Mouse (Mus musculus) hindbrain, embryonic 10.5 days (tissue): ENCODE data around the gene Pou2f1. TPM values are rescaled to one million over a fixed set of nuclear protein-coding genes. Genes with fewer than 3 reads are reported as not detected.

Experiments used
- DNase-seq: peaks from one replicate; pipeline ENCODE4 v3.0.0-alpha.2; 2017; ENCODE audit warnings: low spot score
- H3K27ac ChIP-seq: fragments of 300-500 bp; sonication (generic); 2 replicates; pipeline ENCODE4 v1.5.1; 2016; ENCODE audit warnings: mild to moderate bottlenecking, moderate library complexity
- H3K27me3 ChIP-seq: fragments of 300-500 bp; sonication (generic); 2 replicates; pipeline ENCODE4 v1.6.1; 2016; ENCODE audit warnings: mild to moderate bottlenecking; ENCODE audit not compliant: poor library complexity, insufficient read depth, severe bottlenecking
- H3K36me3 ChIP-seq: fragments of 300-500 bp; sonication (generic); 2 replicates; pipeline ENCODE4 v1.6.1; 2016; ENCODE audit warnings: mild to moderate bottlenecking, moderate library complexity
- H3K4me1 ChIP-seq: fragments of 300-500 bp; sonication (generic); replicated peaks from 2 replicates; pipeline ENCODE4 v1.6.1; 2016; ENCODE audit warnings: mild to moderate bottlenecking
- H3K4me3 ChIP-seq: fragments of 300-500 bp; sonication (generic); 2 replicates; pipeline ENCODE4 v1.5.1; 2016; ENCODE audit warnings: mild to moderate bottlenecking, moderate library complexity
- H3K9me3 ChIP-seq: fragments of 300-500 bp; sonication (generic); 2 replicates; pipeline ENCODE4 v1.6.1; 2016; ENCODE audit warnings: mild to moderate bottlenecking, moderate library complexity
- WGBS: fragments of 180-500 bp; shearing (Covaris S2); methylation state at CpG from one replicate; pipeline ENCODE4 v1.1.7; 2016; 5-methylcytosine and 5-hydroxymethylcytosine counted together
- polyA plus RNA-seq: library from polyadenylated mRNA; unstranded; fragments of >200 nt; fragmentation: Nextera tagmentation; extraction: Ambion mirVana; gene quantifications from 2 replicates; pipeline ENCODE4 v1.2.1, GENCODE M21; 2016

Gene Pou2f1
- polyA plus RNA-seq, 1 experiment from 2014 or later, result 21.8 TPM

DNA sequence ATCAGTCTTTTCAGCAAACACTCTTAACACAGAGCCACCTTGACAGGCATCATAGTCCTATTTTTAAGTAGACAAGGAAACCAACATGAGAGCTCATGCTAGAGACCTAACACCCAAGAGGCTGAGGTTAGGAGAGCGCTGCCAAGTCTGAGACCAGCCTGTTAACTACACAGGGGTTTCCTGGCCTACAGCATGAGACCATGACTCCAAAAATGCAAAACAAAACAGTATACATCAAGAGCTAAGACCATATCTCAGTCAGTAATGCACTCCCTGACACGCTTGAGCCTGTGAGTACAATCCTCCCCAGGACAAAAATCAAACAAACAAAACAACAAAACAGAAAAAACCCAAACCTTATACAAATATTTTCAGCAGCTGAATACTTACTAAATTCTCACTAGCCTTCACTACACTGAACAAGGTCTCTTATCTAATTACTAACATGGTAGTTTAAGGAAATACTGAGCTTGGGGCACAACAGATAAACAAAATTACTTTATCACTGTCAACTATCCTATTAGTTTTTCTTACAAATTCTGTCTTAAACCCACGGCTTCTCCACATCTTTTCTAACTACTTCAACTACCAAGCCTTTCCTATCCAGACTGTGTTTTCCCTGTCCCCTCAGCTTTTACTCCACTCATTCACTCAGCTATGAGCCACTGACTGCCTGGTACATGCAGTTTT, 33.3 kb downstream of the Pou2f1 start:
- Histone ChIP-seq H3K9me3 (no peaks in the 10 kb centered on the region), H3K27me3 (peaks cover 6% of the 10 kb centered on the region; the same call in 1 of the 2 replicates), H3K27ac (no peak overlapping the region), H3K4me3 (no peak overlapping the region), H3K36me3 (peaks cover 10% of the 10 kb centered on the region), H3K4me1 (peaks cover 13% of the 10 kb centered on the region)
- no peak for DNase-seq
- WGBS, result 89% methylated on average over 3 of the region's 3 CpGs

DNA sequence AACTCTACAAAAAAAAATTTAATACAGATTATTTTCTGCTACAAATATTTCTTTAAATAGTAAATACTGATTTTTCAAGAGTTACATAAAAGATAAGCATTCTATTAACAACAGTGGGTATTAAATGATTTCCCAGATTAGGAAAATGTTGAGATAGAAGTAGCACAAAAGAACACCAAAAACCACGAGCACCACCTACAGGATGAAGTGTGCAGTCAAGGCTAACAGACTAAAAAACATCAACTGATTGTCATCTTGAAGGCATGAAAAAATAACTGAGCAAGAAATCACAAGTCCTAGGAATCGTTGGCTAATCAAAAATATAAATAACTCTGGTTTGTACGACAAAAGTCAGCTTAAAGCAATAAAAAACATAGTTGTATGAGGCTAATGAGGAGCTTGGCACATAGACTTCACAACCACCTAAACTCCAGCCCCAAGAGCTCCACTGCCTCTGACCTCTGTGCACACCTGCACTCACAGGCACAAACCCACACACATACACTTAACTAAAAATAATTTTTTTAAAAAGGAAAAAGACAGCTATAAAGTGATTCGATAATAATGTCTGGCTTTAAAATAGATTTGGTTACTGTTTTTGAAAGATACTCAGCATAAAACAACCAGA, 35.3 kb downstream of the Pou2f1 start:
- no peak for DNase-seq
- WGBS, result 57% methylated on average over 4 of the region's 4 CpGs
- H3K27ac ChIP-seq, result no peak overlapping the region

GRCm38 (mm10) chr1:165966156-165966914, 36.1 kb downstream of the Pou2f1 start:
- 56% methylated on average over 5 of the region's 5 CpGs for WGBS
- peak; percentile 23 for DNase-seq
- no peak overlapping the region for H3K27ac ChIP-seq
- no peaks in the 10 kb centered on the region for H3K9me3 ChIP-seq
- H3K4me3 ChIP-seq, result no peak overlapping the region
- peaks cover 6% of the 10 kb centered on the region; the same call in 1 of the 2 replicates for H3K27me3 ChIP-seq
- peaks cover 6% of the 10 kb centered on the region for H3K36me3 ChIP-seq
- peaks cover 13% of the 10 kb centered on the region for H3K4me1 ChIP-seq

More for the DNA sequence above, 35.3 kb downstream of the Pou2f1 start:
- Histone ChIP-seq H3K27me3 (peaks cover 6% of the 10 kb centered on the region; the same call in 1 of the 2 replicates), H3K9me3 (no peaks in the 10 kb centered on the region), H3K4me1 (peaks cover 13% of the 10 kb centered on the region), H3K4me3 (no peak overlapping the region), H3K36me3 (peaks cover 10% of the 10 kb centered on the region)

- Histone ChIP-seq H3K36me3 (no peaks in the 10 kb centered on the region), H3K4me3 (no peak overlapping the region), H3K27ac (no peak overlapping the region), H3K9me3 (no peaks in the 10 kb centered on the region), H3K27me3 (no peaks in the 10 kb centered on the region), H3K4me1 (peaks cover 25% of the 10 kb centered on the region)
- WGBS, result 84% methylated on average over 6 of the region's 6 CpGs
- DNase-seq, result no peak
Measured at GRCm38 (mm10) chr1:165961676-165962364, 40.7 kb downstream of the Pou2f1 start.

- no peak overlapping the region for H3K27ac ChIP-seq
- no peak for DNase-seq
- no peaks in the 10 kb centered on the region for H3K9me3 ChIP-seq
Measured at GRCm38 (mm10) chr1:165958159-165958558, 44.3 kb downstream of the Pou2f1 start.

DNA sequence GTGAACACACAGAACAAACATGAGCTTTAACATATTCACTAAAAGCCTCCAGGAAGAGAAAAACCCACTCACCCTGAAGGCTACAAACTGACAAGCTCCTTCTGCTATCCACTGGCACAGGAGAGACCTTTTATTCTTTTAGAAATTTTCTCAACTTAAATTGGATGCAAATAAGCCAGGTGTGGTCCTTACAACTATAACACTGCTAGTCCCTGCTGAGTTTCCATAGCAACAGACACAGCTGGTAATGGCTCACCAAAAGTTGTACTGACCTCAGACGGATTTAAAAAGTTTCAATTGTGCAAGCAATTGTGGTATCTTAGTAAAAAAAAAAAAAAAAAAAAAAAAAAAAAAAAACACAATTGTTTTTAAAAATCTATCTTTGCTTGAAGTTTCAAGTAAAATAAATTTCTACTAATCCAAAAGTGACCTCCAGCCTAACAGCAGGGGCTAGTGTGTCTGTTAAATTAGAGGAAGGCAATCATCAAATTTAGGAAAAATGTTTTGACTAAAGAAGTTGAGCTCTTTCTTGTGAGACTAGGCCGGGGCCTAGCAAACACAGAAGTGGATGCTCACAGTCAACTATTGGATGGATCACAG, 54.2 kb downstream of the Pou2f1 start:
- no peak overlapping the region for H3K27ac ChIP-seq
- H3K9me3 ChIP-seq, result no peaks in the 10 kb centered on the region
- DNase-seq, result no peak
- no peaks in the 10 kb centered on the region for H3K27me3 ChIP-seq
- no peaks in the 10 kb centered on the region for H3K36me3 ChIP-seq
- H3K4me1 ChIP-seq, result peaks cover 3% of the 10 kb centered on the region
- WGBS, result 48% methylated on average over 2 of the region's 2 CpGs
- no peak overlapping the region for H3K4me3 ChIP-seq

More at GRCm38 (mm10) chr1:165958159-165958558, 44.3 kb downstream of the Pou2f1 start:
- Histone ChIP-seq H3K4me1 (peaks cover 13% of the 10 kb centered on the region), H3K36me3 (no peaks in the 10 kb centered on the region), H3K27me3 (no peaks in the 10 kb centered on the region), H3K4me3 (no peak overlapping the region)

DNA sequence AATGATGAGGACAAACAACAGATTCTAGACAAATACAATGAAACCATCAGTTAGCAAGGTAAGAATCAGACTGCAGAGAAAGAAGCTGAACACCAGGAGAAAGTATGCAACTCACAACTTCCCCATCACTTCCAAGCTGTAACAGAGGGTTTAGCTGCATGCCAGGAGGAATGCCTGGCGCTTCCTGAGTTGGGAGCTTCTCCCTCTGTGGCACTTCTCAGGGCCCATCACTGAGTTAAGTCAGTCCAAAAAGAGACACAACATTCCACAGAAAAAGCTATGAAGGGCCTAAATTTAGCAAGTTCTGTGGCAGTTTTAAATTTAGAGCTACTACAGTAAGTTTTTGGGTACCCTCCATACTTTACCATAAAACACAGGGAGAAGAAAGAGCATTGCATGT, 59.2 kb downstream of the Pou2f1 start:
- no peak overlapping the region for H3K4me3 ChIP-seq
- DNase-seq, result no peak
- peaks cover 3% of the 10 kb centered on the region for H3K4me1 ChIP-seq
- no peaks in the 10 kb centered on the region for H3K36me3 ChIP-seq
- 98% methylated on average over 1 of the region's 1 CpGs for WGBS
- H3K27me3 ChIP-seq, result no peaks in the 10 kb centered on the region
- no peaks in the 10 kb centered on the region for H3K9me3 ChIP-seq
- no peak overlapping the region for H3K27ac ChIP-seq

- 84% methylated on average over 2 of the region's 2 CpGs for WGBS
- no peak for DNase-seq
- Histone ChIP-seq H3K4me1 (peaks cover 15% of the 10 kb centered on the region), H3K36me3 (no peaks in the 10 kb centered on the region), H3K27ac (no peak overlapping the region), H3K9me3 (no peaks in the 10 kb centered on the region), H3K4me3 (no peak overlapping the region), H3K27me3 (no peaks in the 10 kb centered on the region)
Measured at GRCm38 (mm10) chr1:165935466-165935818, 67.0 kb downstream of the Pou2f1 start.

- no peak for DNase-seq
- 55% methylated on average over 7 of the region's 7 CpGs for WGBS
- H3K4me3 ChIP-seq, result no peak overlapping the region
Measured at GRCm38 (mm10) chr1:165934648-165935465, 67.6 kb downstream of the Pou2f1 start.

GRCm38 (mm10) chr1:165933915-165934647, 68.4 kb downstream of the Pou2f1 start:
- Histone ChIP-seq H3K36me3 (no peaks in the 10 kb centered on the region), H3K9me3 (no peaks in the 10 kb centered on the region), H3K4me1 (peaks cover 15% of the 10 kb centered on the region), H3K27ac (peak overlapping the region; percentile 12; the same call in 1 of the 2 replicates), H3K4me3 (no peak overlapping the region), H3K27me3 (no peaks in the 10 kb centered on the region)
- WGBS, result 91% methylated on average over 5 of the region's 5 CpGs
- no peak for DNase-seq

More at GRCm38 (mm10) chr1:165934648-165935465, 67.6 kb downstream of the Pou2f1 start:
- Histone ChIP-seq H3K9me3 (no peaks in the 10 kb centered on the region), H3K27me3 (no peaks in the 10 kb centered on the region), H3K4me1 (peaks cover 15% of the 10 kb centered on the region), H3K27ac (peak overlapping the region; percentile 12; the same call in 1 of the 2 replicates), H3K36me3 (no peaks in the 10 kb centered on the region)

DNA sequence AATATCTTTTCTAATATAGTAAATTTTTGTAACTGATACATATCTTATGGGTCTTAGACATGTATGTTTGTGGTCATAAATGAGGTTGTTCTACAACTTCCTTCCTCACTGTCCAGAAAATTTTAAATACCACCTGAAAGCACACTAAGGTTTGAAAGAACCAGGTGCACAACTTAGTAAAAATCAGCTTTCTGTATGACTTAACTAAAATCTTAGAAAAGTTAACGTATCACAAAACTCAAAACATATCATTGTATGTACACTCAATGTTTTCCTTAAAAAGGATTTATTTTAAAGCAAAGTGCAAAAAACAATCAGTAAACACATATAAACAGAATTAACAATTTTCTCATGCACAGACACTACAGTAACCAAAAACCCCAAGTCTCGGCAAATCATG, 69.6 kb downstream of the Pou2f1 start:
- 95% methylated on average over 2 of the region's 2 CpGs for WGBS
- Histone ChIP-seq H3K36me3 (no peaks in the 10 kb centered on the region), H3K27me3 (no peaks in the 10 kb centered on the region), H3K4me3 (no peak overlapping the region), H3K27ac (no peak overlapping the region), H3K4me1 (peaks cover 15% of the 10 kb centered on the region), H3K9me3 (no peaks in the 10 kb centered on the region)
- DNase-seq, result no peak
